Mouse (Mus musculus) ES-Bruce4 (cell line): ENCODE measurements around the gene Cers5.

Source experiments
- CTCF ChIP-seq: IDR thresholded peaks from one replicate; pipeline ENCODE4 v1.8.1; 2011; ENCODE audit warnings: low read depth, low read length
- EP300 ChIP-seq: IDR thresholded peaks from 2 replicates; pipeline ENCODE4 v1.6.1; 2011; ENCODE audit warnings: low read depth, low read length; ENCODE audit not compliant: insufficient read depth

- TF ChIP-seq EP300 = no peak
- TF ChIP-seq CTCF = no peak
Observed at GRCm38 (mm10) chr15:99736675-99737074, 36.0 kb downstream of the Cers5 start.
